Mouse (Mus musculus) ZHBTc4 (cell line): Measurements from ENCODE around the gene Gm13030.

Experiments
- DNase-seq: peaks from one replicate; pipeline ENCODE4 v3.0.0-alpha.2; 2011; ENCODE audit warnings: low read depth, low spot score

The Gm13030 gene

GRCm38 (mm10) chr4:138866413-138866812, 7.4 kb downstream of the Gm13030 start:
- peak; percentile 84 for DNase-seq

DNA sequence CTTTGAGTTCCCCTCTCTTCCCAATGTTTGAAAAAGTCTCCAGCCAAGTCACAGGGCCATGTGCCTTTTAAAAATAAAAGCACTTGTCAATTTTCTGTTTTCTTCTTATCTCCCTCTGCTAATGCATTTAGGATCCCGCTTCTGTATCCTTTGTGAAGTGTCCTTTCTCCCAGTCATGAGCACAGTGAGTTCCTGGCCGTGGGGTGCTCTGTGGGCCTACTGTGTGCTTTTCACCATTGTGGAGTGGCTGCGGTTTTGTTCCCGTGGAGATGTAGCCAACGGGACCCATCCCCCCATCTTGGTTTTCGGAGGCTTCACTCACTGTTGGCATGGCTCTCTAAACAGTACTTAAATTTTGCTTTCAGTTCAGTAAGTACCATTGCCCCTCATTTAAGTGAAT, 7.8 kb downstream of the Gm13030 start:
- DNase-seq: no peak

- no peak for DNase-seq
Measured at GRCm38 (mm10) chr4:138865092-138865491, 8.7 kb downstream of the Gm13030 start.

- peak; percentile 89 for DNase-seq
Measured at GRCm38 (mm10) chr4:138863344-138863998, 10.3 kb downstream of the Gm13030 start, which contains the start of gene Pla2g5. Gene Pla2g5 (minus strand): TSS chr4:138863482.

GRCm38 (mm10) chr4:138859728-138860127, 14.0 kb downstream of the Gm13030 start:
- peak; percentile 96 for DNase-seq

- DNase-seq: peak; percentile 88
Measured at GRCm38 (mm10) chr4:138859245-138859644, 14.5 kb downstream of the Gm13030 start.

DNA sequence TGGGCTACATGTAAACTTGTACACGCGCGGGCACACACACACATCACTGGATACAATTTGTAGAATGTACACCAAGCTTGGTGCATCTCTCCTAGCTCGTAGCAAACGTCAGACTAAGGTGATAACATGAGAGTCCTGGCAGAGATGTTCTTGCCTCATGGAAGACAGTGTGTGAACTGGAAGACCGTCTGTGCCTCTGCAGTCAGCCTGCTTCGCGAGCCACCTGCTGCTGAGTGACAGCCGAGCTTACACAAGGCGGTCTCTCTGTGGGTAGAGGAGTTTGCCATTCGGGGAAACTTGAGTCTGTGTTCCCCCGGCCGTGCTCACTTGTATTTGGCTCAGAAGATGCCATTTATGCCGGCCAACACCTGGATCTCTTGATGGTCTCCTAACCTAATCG, 15.3 kb downstream of the Gm13030 start:
- no peak for DNase-seq

- DNase-seq: peak; percentile 45
Measured at GRCm38 (mm10) chr4:138857576-138857975, 16.2 kb downstream of the Gm13030 start.

DNA sequence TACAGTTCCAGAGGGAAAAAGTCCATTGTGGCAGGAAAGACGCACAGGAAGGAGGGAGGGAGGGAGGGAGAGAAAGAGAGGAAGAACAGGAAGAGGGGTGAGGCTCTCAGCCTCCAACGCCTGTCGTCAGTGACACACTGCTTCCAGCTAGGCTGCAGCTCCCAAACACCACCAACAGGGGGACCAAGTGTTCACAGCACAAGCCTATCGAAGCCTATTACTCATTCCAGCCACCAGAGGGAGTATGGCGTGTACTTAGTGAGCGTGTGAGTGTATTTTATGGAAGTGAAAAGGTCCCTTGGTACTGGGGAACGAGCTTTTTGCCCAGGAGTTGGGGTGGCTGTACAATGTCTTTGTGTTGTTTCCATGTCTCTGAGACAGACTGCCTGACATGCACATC, 17.3 kb downstream of the Gm13030 start:
- DNase-seq: peak; percentile 95

DNA sequence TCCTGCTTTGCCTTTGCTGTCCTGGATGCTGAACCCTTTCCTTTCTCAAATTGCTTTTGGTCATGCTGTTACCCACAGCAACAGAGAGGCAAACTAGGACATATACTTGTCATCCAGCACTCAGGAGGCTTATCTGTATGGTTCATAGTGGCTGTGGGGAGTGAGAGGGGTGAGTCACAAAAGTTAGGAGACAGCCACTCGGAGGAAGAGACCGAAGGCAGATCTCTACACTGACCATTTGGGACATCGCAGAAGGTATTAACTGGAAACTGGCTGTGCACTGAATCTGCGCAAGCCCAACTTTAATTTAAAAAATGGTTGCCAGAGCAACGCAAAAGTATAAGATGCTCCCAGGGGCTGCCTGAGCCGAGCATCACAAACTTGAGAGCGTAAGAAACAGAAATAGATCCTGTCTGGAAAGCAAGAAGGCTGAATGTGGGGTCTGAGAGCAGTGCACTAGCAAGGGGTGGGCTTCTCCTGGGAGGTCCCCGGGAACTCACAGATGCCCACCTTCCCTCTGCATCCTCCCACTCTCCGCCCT, 18.6 kb downstream of the Gm13030 start:
- DNase-seq: no peak

GRCm38 (mm10) chr4:138852961-138853360, 20.8 kb downstream of the Gm13030 start:
- DNase-seq: no peak

GRCm38 (mm10) chr4:138851463-138851862, 22.3 kb downstream of the Gm13030 start:
- peak; percentile 81 for DNase-seq

DNA sequence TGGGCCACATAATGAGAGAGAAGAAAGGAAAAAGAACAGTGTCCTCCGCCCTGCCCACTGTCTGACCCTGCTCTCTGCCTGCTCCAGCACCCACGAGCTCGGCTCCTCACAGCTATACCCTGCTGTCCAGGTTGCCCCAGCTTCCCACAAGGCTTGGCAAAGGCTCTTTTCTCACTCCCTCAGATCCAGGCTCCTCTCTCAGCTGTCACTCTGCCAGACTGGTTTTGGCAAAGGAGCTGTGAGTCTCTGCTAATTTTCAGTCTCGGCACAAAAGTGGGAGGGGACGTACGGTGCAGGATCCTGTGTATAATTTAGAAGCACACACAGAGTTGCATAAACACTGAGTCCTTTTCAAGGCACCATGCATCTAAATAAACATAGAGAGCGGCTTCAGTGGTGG, 32.4 kb downstream of the Gm13030 start:
- no peak for DNase-seq

- no peak for DNase-seq
Measured at GRCm38 (mm10) chr4:138840726-138841125, 33.0 kb downstream of the Gm13030 start.

GRCm38 (mm10) chr4:138839806-138840205, 34.0 kb downstream of the Gm13030 start:
- no peak for DNase-seq

GRCm38 (mm10) chr4:138827147-138827546, 46.6 kb downstream of the Gm13030 start:
- DNase-seq: no peak

DNA sequence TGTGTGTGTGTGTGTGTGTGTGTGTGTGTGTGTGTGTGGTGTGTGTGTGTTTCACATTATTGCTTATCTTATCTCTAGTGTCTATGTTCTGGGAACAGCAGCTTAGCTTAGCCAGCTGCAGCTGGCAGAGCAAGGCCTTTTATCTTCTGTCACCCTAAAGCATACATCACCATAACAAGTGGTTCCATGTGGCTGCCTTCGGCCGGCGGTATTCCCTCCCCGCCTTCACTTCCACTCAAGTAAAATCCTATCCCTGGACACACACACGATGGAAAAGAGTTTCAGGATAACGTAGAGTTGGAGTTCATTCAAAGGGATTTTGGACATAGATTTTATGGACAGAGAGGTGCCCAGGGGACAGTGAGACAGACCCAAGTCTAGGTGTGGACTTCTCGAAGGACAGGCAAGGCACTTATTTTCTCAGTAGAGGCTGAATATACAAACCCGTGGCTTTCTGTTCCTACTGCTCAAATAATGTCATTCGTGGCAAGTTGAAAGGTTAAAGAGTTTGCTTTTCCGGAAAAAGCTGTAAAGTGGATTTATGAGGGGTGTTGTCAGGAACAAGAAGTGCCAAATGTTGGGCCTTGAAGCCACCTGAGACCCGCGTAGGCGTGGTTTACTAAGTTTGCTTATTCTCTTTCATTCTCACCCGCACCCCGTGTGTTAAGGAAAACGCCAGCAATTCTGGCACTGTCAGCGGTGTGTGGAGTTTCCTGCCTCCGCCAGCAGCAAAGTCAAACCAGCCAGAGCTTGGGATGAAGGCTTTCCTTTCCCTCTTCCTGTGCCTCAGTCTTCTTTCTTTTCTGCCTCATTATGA, 47.8 kb downstream of the Gm13030 start:
- peak; percentile 63 for DNase-seq

DNA sequence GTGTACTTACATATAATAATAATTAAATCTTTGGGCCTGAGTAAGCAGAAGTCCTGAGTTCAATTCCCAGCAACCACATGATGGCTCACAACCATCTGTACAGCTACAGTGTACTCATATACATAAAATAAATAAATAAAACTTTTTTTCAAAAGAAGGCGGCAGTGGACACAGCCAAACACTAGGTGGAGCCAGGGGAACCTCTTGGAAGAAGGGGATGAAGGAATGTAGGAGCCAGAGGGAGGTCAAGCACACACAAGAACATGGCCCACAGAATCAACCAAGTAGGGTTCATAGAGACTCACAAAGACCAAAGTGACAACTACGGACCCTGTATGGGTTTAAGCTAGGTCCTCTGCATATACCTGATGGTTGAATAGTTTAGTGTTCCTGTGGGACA, 49.1 kb downstream of the Gm13030 start:
- DNase-seq: peak; percentile 69

- peak; percentile 60 for DNase-seq
Measured at GRCm38 (mm10) chr4:138824161-138824560, 49.6 kb downstream of the Gm13030 start.

DNA sequence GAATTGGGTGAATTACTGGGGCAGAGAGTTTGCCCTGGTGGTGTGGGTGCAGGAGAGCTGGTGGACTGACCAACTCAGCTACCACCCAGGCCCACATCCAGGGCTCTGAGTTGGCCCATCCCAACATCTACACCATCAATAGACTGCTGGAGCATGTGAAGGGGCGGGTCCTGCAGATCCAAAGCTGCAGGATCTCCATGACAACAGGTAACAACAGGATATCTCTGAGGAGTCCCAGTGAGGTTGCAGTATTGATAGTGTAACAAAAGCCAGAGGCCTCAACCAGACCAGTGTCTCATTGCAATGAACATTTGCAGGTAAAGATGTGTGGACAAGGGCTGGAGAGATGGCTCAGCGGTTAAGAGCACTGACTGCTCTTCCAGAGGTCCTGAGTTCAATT, 52.7 kb downstream of the Gm13030 start:
- DNase-seq: peak; percentile 76
